Mouse (Mus musculus) ES-E14 (cell line): Measurements from ENCODE around the gene Palm.

ENCODE experiments used
- HCFC1 ChIP-seq: IDR thresholded peaks from 2 replicates; pipeline ENCODE4 v1.6.1; 2012; ENCODE audit warnings: low read length, inconsistent platforms, borderline replicate concordance; ENCODE audit not compliant: insufficient read depth
- MAFK ChIP-seq: IDR thresholded peaks from 2 replicates; pipeline ENCODE4 v1.6.1; 2014; ENCODE audit warnings: mild to moderate bottlenecking, low read depth, low read length, inconsistent platforms; ENCODE audit not compliant: insufficient read depth
- ZC3H11A ChIP-seq: IDR thresholded peaks from 2 replicates; pipeline ENCODE4 v1.6.1; 2012; ENCODE audit warnings: low read depth, mild to moderate bottlenecking, inconsistent platforms, low read length, borderline replicate concordance
- ZNF384 ChIP-seq: IDR thresholded peaks from 2 replicates; pipeline ENCODE4 v1.6.1; 2012; ENCODE audit warnings: low read depth, low read length, inconsistent platforms

GRCm38 (mm10) chr10:79849941-79850628 is 56.7 kb downstream of the Palm start:
- no peak for TF ChIP-seq ZC3H11A
- no peak for TF ChIP-seq HCFC1
- no peak for TF ChIP-seq MAFK
- no peak for TF ChIP-seq ZNF384
